Mouse (Mus musculus) testis, adult 2 months (tissue): ENCODE measurements around the gene Adtrp.

Experiments
- CTCF ChIP-seq: fragments of 200-500 bp; IDR thresholded peaks from 2 replicates; pipeline ENCODE4 v1.5.1; 2012; ENCODE audit warnings: low read depth, mild to moderate bottlenecking, inconsistent platforms, low read length, moderate library complexity; ENCODE audit not compliant: control insufficient read depth, insufficient read depth, insufficient replicate concordance
- POLR2A ChIP-seq: fragments of 200-500 bp; IDR thresholded peaks from 2 replicates; pipeline ENCODE4 v1.6.1; 2012; ENCODE audit warnings: low read depth, mild to moderate bottlenecking, inconsistent platforms, low read length, moderate library complexity; ENCODE audit not compliant: control insufficient read depth

- TF ChIP-seq CTCF (no peak), POLR2A (no peak)
Measured at GRCm38 (mm10) chr13:41867533-41867932, 20.0 kb upstream of the Adtrp start.
